Mouse (Mus musculus) embryonic facial prominence, embryonic 12.5 days (tissue): ENCODE data around the gene Krt12. TPM values are rescaled to one million over a fixed set of nuclear protein-coding genes. Genes with fewer than 3 reads are reported as not detected.

Source experiments
- ATAC-seq: fragments of 200-750 bp; cut with Nextera tagmentation; 2 replicates; pipeline ENCODE4 v1.8.0; 2017; ENCODE audit not compliant: insufficient number of reproducible peaks, insufficient read depth, low FRiP score, low TSS enrichment
- H3K27ac ChIP-seq: fragments of 300-500 bp; sonication (generic); 2 replicates; pipeline ENCODE4 v1.5.1; 2016; ENCODE audit warnings: mild to moderate bottlenecking
- H3K27me3 ChIP-seq: fragments of 300-500 bp; sonication (generic); 2 replicates; pipeline ENCODE4 v1.6.1; 2016; ENCODE audit warnings: mild to moderate bottlenecking, moderate library complexity
- H3K36me3 ChIP-seq: fragments of 300-500 bp; sonication (generic); 2 replicates; pipeline ENCODE4 v1.6.1; 2016; ENCODE audit warnings: mild to moderate bottlenecking
- H3K4me1 ChIP-seq: fragments of 300-500 bp; sonication (generic); 2 replicates; pipeline ENCODE4 v1.6.1; 2016
- H3K4me2 ChIP-seq: fragments of 300-500 bp; sonication (generic); replicated peaks from 2 replicates; pipeline ENCODE4 v1.6.1; 2016; ENCODE audit warnings: mild to moderate bottlenecking, moderate library complexity
- H3K4me3 ChIP-seq: fragments of 300-500 bp; sonication (generic); 2 replicates; pipeline ENCODE4 v1.5.1; 2016; ENCODE audit warnings: mild to moderate bottlenecking
- H3K9ac ChIP-seq: fragments of 300-500 bp; sonication (generic); 2 replicates; pipeline ENCODE4 v1.6.1; 2016; ENCODE audit warnings: mild to moderate bottlenecking, moderate library complexity
- H3K9me3 ChIP-seq: fragments of 300-500 bp; sonication (generic); 2 replicates; pipeline ENCODE4 v1.6.1; 2016; ENCODE audit warnings: mild to moderate bottlenecking, moderate library complexity
- whole genome bisulfite sequencing: fragments of 180-500 bp; shearing (Covaris S2); methylation state at CpG from one replicate; pipeline ENCODE4 v1.1.7; 2016; 5-methylcytosine and 5-hydroxymethylcytosine counted together
- polyA plus RNA-seq: library from polyadenylated mRNA; unstranded; fragments of >200 nt; fragmentation: Nextera tagmentation; extraction: Ambion mirVana; gene quantifications from 2 replicates; pipeline ENCODE4 v1.2.1, GENCODE M21; 2016

Krt12 gene
- polyA plus RNA-seq, 1 experiment from 2014 or later: not detected

DNA sequence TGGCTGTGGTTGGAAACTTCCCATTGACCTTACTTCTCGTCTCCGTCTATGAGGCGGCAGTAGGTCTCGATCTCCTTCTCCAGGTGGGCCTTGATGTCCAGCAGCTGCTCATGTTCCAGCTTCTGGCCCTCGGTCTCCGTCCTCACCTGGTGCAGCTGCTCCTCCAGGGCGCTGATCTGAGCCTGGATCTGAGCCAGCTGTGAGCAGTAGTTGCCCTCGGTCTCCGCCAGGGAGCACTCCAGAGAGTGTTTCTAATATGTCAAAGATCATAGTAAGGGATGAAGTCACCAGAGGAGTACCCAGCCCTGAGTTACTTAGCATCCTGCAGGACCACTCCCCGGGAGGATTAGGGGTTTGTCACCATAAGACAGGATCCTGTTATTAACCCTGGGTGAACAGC is 55.3 kb downstream of the Krt12 start:
- Histone ChIP-seq H3K27ac (no peak overlapping the region), H3K4me1 (no peaks in the 10 kb centered on the region), H3K27me3 (0 out of 2 replicates have a peak, but pooled peaks cover 2% of the 10 kb centered on the region), H3K36me3 (no peaks in the 10 kb centered on the region), H3K9ac (no peak overlapping the region), H3K4me2 (no peak overlapping the region), H3K4me3 (no peak overlapping the region), H3K9me3 (no peaks in the 10 kb centered on the region)
- ATAC-seq: no peak
- WGBS: 45% methylated on average over 10 of the region's 10 CpGs

Other genes starting within 250 kb of the Krt12 start
- 329 and 340 TPM in 2 replicates for gene Smarce1, start 191.2 kb downstream of the Krt12 start, polyA plus RNA-seq
- 0.38 and 0.58 TPM in 2 replicates for gene Krt222, start 178.2 kb downstream of the Krt12 start, polyA plus RNA-seq
- 0.33 and 0.51 TPM in 2 replicates for gene Krt24, start 137.0 kb downstream of the Krt12 start, polyA plus RNA-seq
- gene Krt25, start 99.3 kb downstream of the Krt12 start, polyA plus RNA-seq: not detected in 2 replicates
- not detected in 2 replicates for gene Krt26, start 84.3 kb downstream of the Krt12 start, polyA plus RNA-seq
- not detected in 2 replicates for gene Krt27, start 71.2 kb downstream of the Krt12 start, polyA plus RNA-seq
- gene Krt28, start 47.4 kb downstream of the Krt12 start, polyA plus RNA-seq: 0.18 and 0.29 TPM in 2 replicates
- 34.6 and 35.3 TPM in 2 replicates for gene Krt10, start 32.9 kb downstream of the Krt12 start, polyA plus RNA-seq
- 0.40 and 0.42 TPM in 2 replicates for gene Krt20, start 15.9 kb upstream of the Krt12 start, polyA plus RNA-seq
- 0.61 and 2.4 TPM in 2 replicates for gene Krt23, start 70.9 kb upstream of the Krt12 start, polyA plus RNA-seq
- not detected in 2 replicates for gene Krt39, start 99.1 kb upstream of the Krt12 start, polyA plus RNA-seq
- not detected in 2 replicates for gene Krt40, start 120.9 kb upstream of the Krt12 start, polyA plus RNA-seq
- gene Krtap3-3, start 128.6 kb upstream of the Krt12 start, polyA plus RNA-seq: not detected in 2 replicates
- gene Krtap3-2, start 134.6 kb upstream of the Krt12 start, polyA plus RNA-seq: not detected in 2 replicates
- gene Gm11939, start 137.2 kb upstream of the Krt12 start, polyA plus RNA-seq: not detected in 2 replicates
- not detected in 2 replicates for gene Krtap3-1, start 144.4 kb upstream of the Krt12 start, polyA plus RNA-seq
- not detected in 2 replicates for gene Krtap1-5, start 158.8 kb upstream of the Krt12 start, polyA plus RNA-seq
- gene Krtap1-4, start 161.4 kb upstream of the Krt12 start, polyA plus RNA-seq: not detected in 2 replicates
- not detected in 2 replicates for gene Krtap1-3, start 169.1 kb upstream of the Krt12 start, polyA plus RNA-seq
- not detected in 2 replicates for gene Krtap9-3, start 175.8 kb upstream of the Krt12 start, polyA plus RNA-seq
- not detected in 2 replicates for gene Gm11938, start 181.0 kb upstream of the Krt12 start, polyA plus RNA-seq
- not detected in 2 replicates for gene Gm11937, start 187.9 kb upstream of the Krt12 start, polyA plus RNA-seq
- gene Krtap2-4, start 192.6 kb upstream of the Krt12 start, polyA plus RNA-seq: not detected in 2 replicates
- gene Gm11562, start 198.2 kb upstream of the Krt12 start, polyA plus RNA-seq: not detected in 2 replicates
- not detected in 2 replicates for gene Krtap4-1, start 206.0 kb upstream of the Krt12 start, polyA plus RNA-seq
- not detected in 2 replicates for gene Krtap4-2, start 212.8 kb upstream of the Krt12 start, polyA plus RNA-seq
- gene Krtap4-7, start 221.8 kb upstream of the Krt12 start, polyA plus RNA-seq: not detected in 2 replicates
- gene Gm11555, start 228.0 kb upstream of the Krt12 start, polyA plus RNA-seq: not detected in 2 replicates
- not detected in 2 replicates for gene Gm11563, start 236.7 kb upstream of the Krt12 start, polyA plus RNA-seq
- gene Krtap4-6, start 243.7 kb upstream of the Krt12 start, polyA plus RNA-seq: not detected in 2 replicates